Mouse (Mus musculus) adipocyte (in vitro differentiated cells): ENCODE results near the gene Usp47.

Experiments used
- DNase-seq: peaks from one replicate; pipeline ENCODE4 v3.0.0-alpha.2; 2016; ENCODE audit warnings: low spot score

The Usp47 gene

GRCm38 (mm10) chr7:112121866-112122500 lies 98.7 kb downstream of the Usp47 start:
- no peak for DNase-seq

GRCm38 (mm10) chr7:112123612-112124011 lies 100.3 kb downstream of the Usp47 start:
- DNase-seq, result no peak

GRCm38 (mm10) chr7:112125625-112126260 lies 102.4 kb downstream of the Usp47 start:
- DNase-seq, result peak; percentile 27

- DNase-seq, result no peak
Measured at GRCm38 (mm10) chr7:112127085-112127637, 103.9 kb downstream of the Usp47 start.

- no peak for DNase-seq
Measured at GRCm38 (mm10) chr7:112127954-112128353, 104.7 kb downstream of the Usp47 start.

- no peak for DNase-seq
Measured at GRCm38 (mm10) chr7:112128810-112129209, 105.5 kb downstream of the Usp47 start.

GRCm38 (mm10) chr7:112129851-112130250 lies 106.5 kb downstream of the Usp47 start:
- no peak for DNase-seq

- no peak for DNase-seq
Measured at GRCm38 (mm10) chr7:112130660-112131059, 107.4 kb downstream of the Usp47 start.

- DNase-seq, result no peak
Measured at GRCm38 (mm10) chr7:112132005-112132404, 108.7 kb downstream of the Usp47 start.

GRCm38 (mm10) chr7:112133277-112133676 lies 110.0 kb downstream of the Usp47 start:
- no peak for DNase-seq

- DNase-seq, result no peak
Measured at GRCm38 (mm10) chr7:112135161-112135560, 111.9 kb downstream of the Usp47 start.

GRCm38 (mm10) chr7:112136537-112136936 lies 113.2 kb downstream of the Usp47 start:
- DNase-seq, result no peak

- no peak for DNase-seq
Measured at GRCm38 (mm10) chr7:112138168-112138508, 114.8 kb downstream of the Usp47 start.

- peak; percentile 92 for DNase-seq
Measured at GRCm38 (mm10) chr7:112138509-112139405, 115.5 kb downstream of the Usp47 start.

- no peak for DNase-seq
Measured at GRCm38 (mm10) chr7:112140725-112141124, 117.4 kb downstream of the Usp47 start.

GRCm38 (mm10) chr7:112142616-112143015 lies 119.3 kb downstream of the Usp47 start:
- DNase-seq, result no peak

GRCm38 (mm10) chr7:112143090-112143500 lies 119.8 kb downstream of the Usp47 start:
- no peak for DNase-seq

- no peak for DNase-seq
Measured at GRCm38 (mm10) chr7:112143978-112144377, 120.7 kb downstream of the Usp47 start.

GRCm38 (mm10) chr7:112144646-112145179 lies 121.4 kb downstream of the Usp47 start:
- DNase-seq, result no peak

GRCm38 (mm10) chr7:112147979-112148378 lies 124.7 kb downstream of the Usp47 start:
- DNase-seq, result peak; percentile 65

- no peak for DNase-seq
Measured at GRCm38 (mm10) chr7:112149113-112149512, 125.8 kb downstream of the Usp47 start.

GRCm38 (mm10) chr7:112154445-112154844 lies 131.1 kb downstream of the Usp47 start:
- no peak for DNase-seq
